Mouse (Mus musculus) regulatory T cell (primary cell): ENCODE data around the gene Gm43518.

Experiments
- in situ Hi-C: fragments of 300-600 bp; cut with MboI, MseI; formaldehyde crosslinking; loops from one replicate; pipeline ENCODE4 v1.15.1; 2025; ENCODE audit warnings: high pct_unique_total_duplicates

Gm43518 gene

GRCm38 (mm10) chr5:123927118-123927517, at the start of gene Gm43518:
Gm43518 (plus strand) TSS chr5:123927418.
- in situ Hi-C loops: no loop called here

GRCm38 (mm10) chr5:123878056-123878455, 49.2 kb upstream of the Gm43518 start:
- in situ Hi-C loops: no loop called here

- in situ Hi-C loops: no loop called here
Observed at GRCm38 (mm10) chr5:123879928-123880327, 47.3 kb upstream of the Gm43518 start, which contains the start of gene Hcar1. Hcar1 (minus strand) TSS chr5:123880020.

- in situ Hi-C loops: no loop called here
Observed at GRCm38 (mm10) chr5:123880778-123881177, 46.4 kb upstream of the Gm43518 start.

GRCm38 (mm10) chr5:123883891-123884290, 43.3 kb upstream of the Gm43518 start:
- in situ Hi-C loops: no loop called here

- in situ Hi-C loops: no loop called here
Observed at GRCm38 (mm10) chr5:123884332-123884731, 42.9 kb upstream of the Gm43518 start.

GRCm38 (mm10) chr5:123886365-123886764, 40.9 kb upstream of the Gm43518 start:
- in situ Hi-C loops: no loop called here

GRCm38 (mm10) chr5:123890312-123890711, 36.9 kb upstream of the Gm43518 start:
- in situ Hi-C loops: no loop called here

GRCm38 (mm10) chr5:123890987-123891386, 36.2 kb upstream of the Gm43518 start:
- in situ Hi-C loops: no loop called here

GRCm38 (mm10) chr5:123891669-123892068, 35.5 kb upstream of the Gm43518 start:
- in situ Hi-C loops: no loop called here

- in situ Hi-C loops: no loop called here
Observed at GRCm38 (mm10) chr5:123893520-123893919, 33.7 kb upstream of the Gm43518 start.

GRCm38 (mm10) chr5:123896395-123896794, 30.8 kb upstream of the Gm43518 start:
- in situ Hi-C loops: no loop called here

GRCm38 (mm10) chr5:123897352-123897751, 29.9 kb upstream of the Gm43518 start:
- in situ Hi-C loops: no loop called here

- in situ Hi-C loops: loop anchor here (5.0 kb wide), 1 partner anchor 67 kb away; no protein-coding TSS in a partner anchor
Observed at GRCm38 (mm10) chr5:123904059-123904672, 23.1 kb upstream of the Gm43518 start.

GRCm38 (mm10) chr5:123906146-123906975, 20.9 kb upstream of the Gm43518 start:
- in situ Hi-C loops: no loop called here

GRCm38 (mm10) chr5:123906976-123907630, 20.1 kb upstream of the Gm43518 start, which contains the start of gene Denr:
Denr (plus strand) TSS chr5:123907175.
- in situ Hi-C loops: no loop called here

GRCm38 (mm10) chr5:123907631-123907977, 19.6 kb upstream of the Gm43518 start:
- in situ Hi-C loops: no loop called here

GRCm38 (mm10) chr5:123914852-123915251, 12.4 kb upstream of the Gm43518 start:
- in situ Hi-C loops: no loop called here

- in situ Hi-C loops: no loop called here
Observed at GRCm38 (mm10) chr5:123922112-123922511, 5.1 kb upstream of the Gm43518 start.

- in situ Hi-C loops: no loop called here
Observed at GRCm38 (mm10) chr5:123930508-123930989, 3.3 kb downstream of the Gm43518 start, which contains the start of gene Ccdc62. Ccdc62 (plus strand) TSS chr5:123930679.

- in situ Hi-C loops: no loop called here
Observed at GRCm38 (mm10) chr5:123931131-123931530, 3.9 kb downstream of the Gm43518 start.

GRCm38 (mm10) chr5:123932927-123933326, 5.7 kb downstream of the Gm43518 start:
- in situ Hi-C loops: no loop called here
